Mouse (Mus musculus): ENCODE measurements around the gene Prpf19. TPM values are rescaled to one million over a fixed set of nuclear protein-coding genes. Genes with fewer than 3 reads are reported as not detected.

Gene Prpf19
- total and polyA plus RNA-seq, 2 experiments from 2014 or later: 36.8 to 362 TPM

DNA sequence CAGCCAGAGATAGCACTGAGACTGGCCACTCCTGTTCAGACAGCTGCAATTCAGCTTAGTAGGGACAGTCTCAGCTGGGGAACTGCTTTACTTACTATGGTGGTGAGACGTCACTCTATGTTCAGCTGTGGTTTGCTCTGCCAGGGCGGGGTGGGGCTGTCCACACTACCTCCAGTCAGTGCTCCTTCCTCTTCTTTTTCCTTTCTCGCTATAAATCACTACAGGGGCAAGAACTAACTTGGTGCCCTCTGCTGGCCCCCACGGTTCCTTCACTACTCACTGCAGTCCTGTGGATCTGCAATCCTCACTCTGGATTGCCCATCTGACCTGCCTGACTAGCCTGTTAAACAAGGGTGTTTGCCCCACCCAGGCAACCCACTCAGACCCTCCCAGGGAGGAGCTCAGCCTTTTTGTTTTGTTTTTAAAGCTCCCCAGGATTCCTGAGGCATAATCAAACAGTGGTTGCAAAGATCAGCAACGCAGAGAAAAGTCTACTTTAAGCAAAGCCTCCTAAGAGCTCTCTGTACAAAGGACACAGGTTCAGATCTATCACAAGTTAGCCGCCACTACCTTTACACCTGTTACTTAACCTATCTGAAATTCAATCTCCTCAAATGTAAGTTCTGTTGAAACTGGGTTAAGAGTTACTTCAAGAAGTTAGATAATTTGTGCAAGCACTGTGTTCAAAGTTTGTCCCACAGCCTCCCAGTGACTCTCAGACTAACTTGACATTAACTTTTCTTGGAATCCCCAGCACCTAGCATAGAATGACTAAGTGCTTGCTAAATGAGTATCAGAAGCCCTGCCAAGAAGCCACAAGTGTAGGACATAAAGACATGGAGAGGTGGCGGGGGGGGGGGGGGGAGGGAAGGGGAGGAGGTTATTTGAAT is 14.7 kb upstream of the Prpf19 start:
- peaks cover 9% of the 10 kb centered on the region for H3K9me3 ChIP-seq (replicated peaks; ENCODE audit: control insufficient read depth, low read length)
- H3K36me3 ChIP-seq (replicated peaks; ENCODE audit: control insufficient read depth, insufficient read depth, low read length): peaks cover 6% of the 10 kb centered on the region; the same call in 1 of the 2 replicates
- no peaks in the 10 kb centered on the region for H3K27me3 ChIP-seq (ENCODE audit: control insufficient read depth, insufficient read depth, low read length)
- DNase-seq (ENCODE audit: low spot score) (no peak), ATAC-seq (ENCODE audit: insufficient read depth, low read depth) (0 out of 2 replicates have a peak, but pooled peaks have one; percentile 9)
- peak overlapping the region; percentile 61 for H3K4me2 ChIP-seq (ENCODE audit: low read depth, low read length)
- H3K4me3 ChIP-seq (ENCODE audit: low read depth, low read length): peak overlapping the region; percentile 52
- 48% methylated on average over 6 of the region's 7 CpGs for WGBS
- H3K4me1 ChIP-seq (ENCODE audit: control insufficient read depth, insufficient read depth): peaks cover 24% of the 10 kb centered on the region
- peak overlapping the region; percentile 92; the same call in 1 of the 2 replicates for H3K27ac ChIP-seq (ENCODE audit: low read depth)
- TF ChIP-seq EP300 (IDR thresholded peaks at IDR 0.05; ENCODE audit: low read depth) (no peak), CTCF (IDR thresholded peaks at IDR 0.05; ENCODE audit: low read depth) (peak; percentile 37)
- H3K9ac ChIP-seq (replicated peaks; ENCODE audit: low read depth, low read length): peak overlapping the region; percentile 51

- peaks cover 11% of the 10 kb centered on the region for H3K9me3 ChIP-seq (replicated peaks; ENCODE audit: control insufficient read depth, low read length)
- peak overlapping the region; percentile 61 for H3K4me2 ChIP-seq (ENCODE audit: low read depth, low read length)
- peaks cover 6% of the 10 kb centered on the region; the same call in 1 of the 2 replicates for H3K36me3 ChIP-seq (replicated peaks; ENCODE audit: control insufficient read depth, insufficient read depth, low read length)
- peak overlapping the region; percentile 92 for H3K27ac ChIP-seq (ENCODE audit: low read depth)
- DNase-seq (ENCODE audit: low spot score): peak; percentile 57
- peak; percentile 64 for ATAC-seq (ENCODE audit: insufficient read depth, low read depth)
- no peak for TF ChIP-seq EP300 (IDR thresholded peaks at IDR 0.05; ENCODE audit: low read depth)
- no peak for TF ChIP-seq CTCF (IDR thresholded peaks at IDR 0.05; ENCODE audit: low read depth)
- H3K9ac ChIP-seq (replicated peaks; ENCODE audit: low read depth, low read length): peak overlapping the region; percentile 51; the same call in 1 of the 2 replicates
- under 1% methylated on average over 14 of the region's 14 CpGs for WGBS
- H3K27me3 ChIP-seq (ENCODE audit: control insufficient read depth, insufficient read depth, low read length): no peaks in the 10 kb centered on the region
- H3K4me1 ChIP-seq (ENCODE audit: control insufficient read depth, insufficient read depth): peaks cover 24% of the 10 kb centered on the region
- H3K4me3 ChIP-seq (ENCODE audit: low read depth, low read length): peak overlapping the region; percentile 52
Observed at GRCm38 (mm10) chr19:10880975-10881425, 14.0 kb upstream of the Prpf19 start.

DNA sequence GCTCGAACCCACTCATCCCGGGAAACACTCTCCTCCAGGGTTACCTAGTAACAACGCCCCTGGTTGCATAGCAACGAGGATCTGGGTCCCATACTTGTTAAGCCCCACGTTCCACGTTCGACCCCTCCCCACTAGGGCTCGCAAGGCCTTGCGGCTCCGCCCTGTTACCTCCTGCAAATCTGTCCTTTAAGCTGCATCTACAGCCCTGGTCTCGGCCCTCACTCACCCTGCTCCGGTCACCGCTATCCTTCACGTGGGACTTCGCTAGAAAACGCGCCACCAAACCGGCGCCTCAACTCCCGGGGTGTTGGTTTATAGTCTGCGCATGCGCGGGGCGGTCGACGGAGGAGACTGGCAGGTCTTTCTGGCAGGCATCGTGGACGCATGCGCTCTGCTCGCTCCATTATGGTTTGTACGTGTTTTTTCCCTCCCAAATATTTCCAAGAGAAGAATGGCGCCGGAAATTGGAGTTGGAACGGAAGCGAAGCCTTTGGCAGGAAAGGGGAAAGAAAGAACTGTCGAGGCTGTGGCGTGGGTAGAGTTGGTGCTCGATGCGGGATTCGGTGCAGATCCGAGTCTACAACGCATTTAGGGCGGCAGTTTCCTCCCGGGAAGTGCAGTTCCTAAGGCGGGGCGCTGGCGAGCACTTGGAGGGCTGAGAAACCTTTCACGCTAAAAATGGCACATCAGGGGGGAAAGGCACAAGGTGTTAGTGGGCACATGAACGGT is 13.4 kb upstream of the Prpf19 start, which contains the start of gene Tmem109:
TSS of gene Tmem109 (minus strand) at position 576 of the 729 bp plus-strand sequence.
- peak; percentile 99 for DNase-seq (ENCODE audit: low spot score)
- ATAC-seq (ENCODE audit: insufficient read depth, low read depth): peak; percentile 88
- Histone ChIP-seq H3K27me3 (ENCODE audit: control insufficient read depth, insufficient read depth, low read length) (no peaks in the 10 kb centered on the region), H3K27ac (ENCODE audit: low read depth) (peak within 1 kb of the TSS; percentile 92), H3K4me2 (ENCODE audit: low read depth, low read length) (peak within 1 kb of the TSS; percentile 61), H3K4me3 (ENCODE audit: low read depth, low read length) (peak within 1 kb of the TSS; percentile 52), H3K36me3 (replicated peaks; ENCODE audit: control insufficient read depth, insufficient read depth, low read length) (peaks cover 6% of the 10 kb centered on the region; the same call in 1 of the 2 replicates), H3K9ac (replicated peaks; ENCODE audit: low read depth, low read length) (peak within 1 kb of the TSS; percentile 51), H3K4me1 (ENCODE audit: control insufficient read depth, insufficient read depth) (peaks cover 24% of the 10 kb centered on the region), H3K9me3 (replicated peaks; ENCODE audit: control insufficient read depth, low read length) (peaks cover 14% of the 10 kb centered on the region)
- 0% methylated on average over 49 of the region's 49 CpGs for WGBS
- TF ChIP-seq EP300 (IDR thresholded peaks at IDR 0.05; ENCODE audit: low read depth) (no peak; the same call in 1 of the 2 replicates), CTCF (IDR thresholded peaks at IDR 0.05; ENCODE audit: low read depth) (peak; percentile 32)

DNA sequence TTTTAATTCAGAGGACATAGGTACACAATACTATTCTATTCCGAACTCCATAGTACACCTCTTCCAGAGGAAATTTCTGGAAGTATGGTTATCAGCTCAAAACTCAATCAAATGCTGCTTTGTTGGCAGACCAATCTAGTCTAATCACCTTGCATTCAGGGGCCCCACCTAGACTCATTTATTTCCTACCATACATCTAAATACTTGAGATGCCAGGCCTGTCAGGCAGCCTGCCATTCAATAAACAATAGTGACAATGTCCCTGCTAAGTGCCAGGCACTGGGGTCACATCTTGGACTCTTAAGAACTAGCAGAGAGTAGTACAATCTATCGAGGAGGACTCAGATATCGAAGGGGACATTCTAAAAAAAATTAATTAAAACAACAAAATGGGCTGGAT is 2.8 kb upstream of the Prpf19 start:
- Histone ChIP-seq H3K27me3 (ENCODE audit: control insufficient read depth, insufficient read depth, low read length) (no peaks in the 10 kb centered on the region), H3K9ac (replicated peaks; ENCODE audit: low read depth, low read length) (no peak overlapping the region), H3K9me3 (replicated peaks; ENCODE audit: control insufficient read depth, low read length) (no peaks in the 10 kb centered on the region), H3K36me3 (replicated peaks; ENCODE audit: control insufficient read depth, insufficient read depth, low read length) (no peaks in the 10 kb centered on the region), H3K4me1 (ENCODE audit: control insufficient read depth, insufficient read depth) (peaks cover 14% of the 10 kb centered on the region), H3K4me2 (ENCODE audit: low read depth, low read length) (no peak overlapping the region), H3K4me3 (ENCODE audit: low read depth, low read length) (no peak overlapping the region), H3K27ac (ENCODE audit: low read depth) (no peak overlapping the region)
- WGBS: 77% methylated on average over 3 of the region's 3 CpGs
- TF ChIP-seq CTCF (IDR thresholded peaks at IDR 0.05; ENCODE audit: low read depth) (no peak), EP300 (IDR thresholded peaks at IDR 0.05; ENCODE audit: low read depth) (no peak)
- ATAC-seq (ENCODE audit: insufficient read depth, low read depth) (no peak), DNase-seq (ENCODE audit: low spot score) (no peak)

- Histone ChIP-seq H3K4me1 (ENCODE audit: control insufficient read depth, insufficient read depth) (peaks cover 32% of the 10 kb centered on the region), H3K27ac (ENCODE audit: low read depth) (peak overlapping the region; percentile 96), H3K4me3 (ENCODE audit: low read depth, low read length) (peak overlapping the region; percentile 93), H3K27me3 (ENCODE audit: control insufficient read depth, insufficient read depth, low read length) (no peaks in the 10 kb centered on the region), H3K9me3 (replicated peaks; ENCODE audit: control insufficient read depth, low read length) (no peaks in the 10 kb centered on the region), H3K4me2 (ENCODE audit: low read depth, low read length) (peak overlapping the region; percentile 90), H3K9ac (replicated peaks; ENCODE audit: low read depth, low read length) (peak overlapping the region; percentile 96), H3K36me3 (replicated peaks; ENCODE audit: control insufficient read depth, insufficient read depth, low read length) (peaks cover 31% of the 10 kb centered on the region)
- no peak for TF ChIP-seq EP300 (IDR thresholded peaks at IDR 0.05; ENCODE audit: low read depth)
- TF ChIP-seq CTCF (IDR thresholded peaks at IDR 0.05; ENCODE audit: low read depth): no peak
- no peak for ATAC-seq (ENCODE audit: insufficient read depth, low read depth)
- WGBS: 1% methylated on average over 16 of the region's 16 CpGs
- no peak for DNase-seq (ENCODE audit: low spot score)
Observed at GRCm38 (mm10) chr19:10895708-10896107, 677 bp downstream of the Prpf19 start.
